Mouse (Mus musculus): ENCODE measurements around the gene Mfsd6l. TPM values are rescaled to one million over a fixed set of nuclear protein-coding genes. Genes with fewer than 3 reads are reported as not detected.

The Mfsd6l gene
- polyA plus RNA-seq, 1 experiment from 2014 or later = 5.8 TPM

DNA sequence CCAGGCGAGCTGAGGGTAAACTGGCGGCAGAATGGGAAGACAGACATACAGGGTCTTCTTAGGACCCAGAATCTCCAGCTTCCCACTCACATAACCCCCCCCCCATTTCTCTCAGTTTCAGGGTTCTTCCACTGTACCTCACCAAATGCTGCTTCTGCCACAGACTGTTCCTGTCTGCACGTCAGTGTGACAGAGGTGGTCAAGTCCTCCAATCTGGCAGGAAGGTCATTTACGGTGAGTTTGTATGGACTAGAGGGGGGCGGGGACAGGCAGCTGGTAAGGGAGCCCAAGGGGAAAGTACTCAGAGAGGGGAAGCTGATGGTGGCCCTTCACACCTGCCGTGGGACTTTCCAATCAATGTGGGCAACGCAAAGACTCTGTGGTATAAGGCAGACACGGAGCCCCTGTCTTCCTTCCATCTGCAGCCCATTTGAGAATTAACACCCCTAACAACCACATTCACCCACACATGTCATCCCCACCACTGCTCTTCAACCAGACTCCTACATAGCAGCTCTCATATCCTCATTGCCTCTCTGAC, 10.2 kb upstream of the Mfsd6l start:
- no peak overlapping the region for H3K4me2 ChIP-seq (replicated peaks; ENCODE audit: low read depth, low read length)
- TF ChIP-seq EP300 (IDR thresholded peaks at IDR 0.05) (no peak), CTCF (IDR thresholded peaks at IDR 0.05) (no peak)

GRCm38 (mm10) chr11:68547484-68547883, 8.5 kb upstream of the Mfsd6l start:
- DNase-seq (ENCODE audit: low spot score) = peak; percentile 80
- 38% methylated on average over 2 of the region's 2 CpGs for WGBS
- Histone ChIP-seq H3K27ac (ENCODE audit: low read length) (no peak overlapping the region), H3K27me3 (replicated peaks; ENCODE audit: insufficient read depth, low read length) (no peaks in the 10 kb centered on the region), H3K4me3 (ENCODE audit: low read depth, low read length) (no peak overlapping the region), H3K4me2 (replicated peaks; ENCODE audit: low read depth, low read length) (no peak overlapping the region), H3K9ac (replicated peaks; ENCODE audit: low read depth) (no peak overlapping the region), H3K36me3 (ENCODE audit: insufficient read depth, low read length) (no peaks in the 10 kb centered on the region), H3K4me1 (ENCODE audit: insufficient read depth, low read depth, low read length) (no peaks in the 10 kb centered on the region; the same call in 1 of the 2 replicates), H3K9me3 (ENCODE audit: low read length) (no peaks in the 10 kb centered on the region)
- peak; percentile 57; the same call in 1 of the 2 replicates for ATAC-seq
- TF ChIP-seq CTCF (IDR thresholded peaks at IDR 0.05) (no peak), EP300 (IDR thresholded peaks at IDR 0.05) (no peak)

More for the DNA sequence above, 10.2 kb upstream of the Mfsd6l start:
- H3K27me3 ChIP-seq (replicated peaks; ENCODE audit: insufficient read depth, low read length) = no peaks in the 10 kb centered on the region
- no peaks in the 10 kb centered on the region for H3K36me3 ChIP-seq (ENCODE audit: insufficient read depth, low read length)
- H3K4me3 ChIP-seq (ENCODE audit: low read depth, low read length) = no peak overlapping the region
- no peak overlapping the region for H3K27ac ChIP-seq (ENCODE audit: low read length)
- H3K4me1 ChIP-seq (ENCODE audit: insufficient read depth, low read depth, low read length) = no peaks in the 10 kb centered on the region; the same call in 1 of the 2 replicates
- no peak overlapping the region for H3K9ac ChIP-seq (replicated peaks; ENCODE audit: low read depth)
- WGBS = 65% methylated on average over 6 of the region's 8 CpGs
- DNase-seq (ENCODE audit: low spot score) (no peak), ATAC-seq (no peak)
- H3K9me3 ChIP-seq (ENCODE audit: low read length) = no peaks in the 10 kb centered on the region

DNA sequence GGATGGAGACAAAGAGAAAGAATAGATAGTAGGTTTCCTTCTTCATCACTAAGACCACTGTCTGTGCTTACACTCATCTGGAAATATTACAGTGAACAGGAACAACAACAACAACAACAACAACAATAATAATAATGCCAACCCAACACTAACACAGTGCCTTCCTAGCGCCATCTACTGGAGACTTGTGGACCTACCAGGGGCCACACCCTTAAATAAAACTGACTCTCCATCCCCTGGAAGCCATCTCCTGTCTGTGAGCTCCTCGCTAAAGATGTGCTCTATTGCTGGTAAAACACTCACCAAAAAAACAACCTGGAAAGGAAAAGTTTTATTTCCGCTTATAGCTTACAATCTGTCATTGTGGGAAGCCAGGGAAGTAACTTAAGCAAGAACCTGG, 6.4 kb upstream of the Mfsd6l start:
- DNase-seq (ENCODE audit: low spot score) = peak; percentile 39
- Histone ChIP-seq H3K4me2 (replicated peaks; ENCODE audit: low read depth, low read length) (no peak overlapping the region), H3K9me3 (ENCODE audit: low read length) (no peaks in the 10 kb centered on the region), H3K4me3 (ENCODE audit: low read depth, low read length) (no peak overlapping the region), H3K27ac (ENCODE audit: low read length) (no peak overlapping the region), H3K27me3 (replicated peaks; ENCODE audit: insufficient read depth, low read length) (no peaks in the 10 kb centered on the region), H3K9ac (replicated peaks; ENCODE audit: low read depth) (no peak overlapping the region), H3K4me1 (ENCODE audit: insufficient read depth, low read depth, low read length) (no peaks in the 10 kb centered on the region; the same call in 1 of the 2 replicates), H3K36me3 (ENCODE audit: insufficient read depth, low read length) (no peaks in the 10 kb centered on the region)
- WGBS = 53% methylated on average over 3 of the region's 3 CpGs
- TF ChIP-seq CTCF (IDR thresholded peaks at IDR 0.05) (peak; percentile 75), EP300 (IDR thresholded peaks at IDR 0.05) (no peak)
- ATAC-seq = no peak

GRCm38 (mm10) chr11:68550358-68550757, 5.6 kb upstream of the Mfsd6l start:
- no peaks in the 10 kb centered on the region for H3K9me3 ChIP-seq (ENCODE audit: low read length)
- peak; percentile 20 for ATAC-seq
- H3K36me3 ChIP-seq (ENCODE audit: insufficient read depth, low read length) = no peaks in the 10 kb centered on the region
- no peak for TF ChIP-seq EP300 (IDR thresholded peaks at IDR 0.05)
- no peak for TF ChIP-seq CTCF (IDR thresholded peaks at IDR 0.05)
- H3K9ac ChIP-seq (replicated peaks; ENCODE audit: low read depth) = no peak overlapping the region
- no peak overlapping the region for H3K27ac ChIP-seq (ENCODE audit: low read length)
- 49% methylated on average over 4 of the region's 4 CpGs for WGBS
- no peak overlapping the region for H3K4me3 ChIP-seq (ENCODE audit: low read depth, low read length)
- no peak overlapping the region for H3K4me2 ChIP-seq (replicated peaks; ENCODE audit: low read depth, low read length)
- no peak for DNase-seq (ENCODE audit: low spot score)
- H3K27me3 ChIP-seq (replicated peaks; ENCODE audit: insufficient read depth, low read length) = no peaks in the 10 kb centered on the region
- H3K4me1 ChIP-seq (ENCODE audit: insufficient read depth, low read depth, low read length) = no peaks in the 10 kb centered on the region; the same call in 1 of the 2 replicates

DNA sequence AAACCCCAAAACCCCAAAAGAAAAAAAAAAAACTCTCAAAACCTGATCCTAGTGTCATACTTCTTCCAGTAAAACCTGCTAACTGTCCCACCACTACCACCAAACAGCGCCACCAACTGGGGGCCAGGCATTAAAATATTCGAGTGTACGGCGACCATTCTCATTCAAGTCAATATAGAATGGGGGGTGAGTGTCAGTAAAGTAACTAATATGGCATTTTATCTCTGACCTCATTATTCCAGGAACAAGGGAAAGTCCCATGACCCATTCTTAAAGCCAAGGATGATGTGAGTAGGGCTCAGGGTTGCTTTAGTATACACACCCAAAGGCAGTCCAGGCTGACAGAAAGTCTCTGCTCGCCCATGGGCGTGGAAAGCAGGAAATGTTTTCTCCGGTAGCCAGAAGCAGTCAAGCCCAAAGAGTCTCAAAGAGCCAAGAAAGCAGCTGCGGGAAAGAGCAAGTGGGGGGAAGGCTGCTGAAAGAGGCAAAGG, 2.0 kb upstream of the Mfsd6l start:
- no peak overlapping the region for H3K4me3 ChIP-seq (ENCODE audit: low read depth, low read length)
- DNase-seq (ENCODE audit: low spot score) = peak; percentile 59
- ATAC-seq = peak; percentile 40
- no peak overlapping the region for H3K4me2 ChIP-seq (replicated peaks; ENCODE audit: low read depth, low read length)
- TF ChIP-seq CTCF (IDR thresholded peaks at IDR 0.05) (peak; percentile 73), EP300 (IDR thresholded peaks at IDR 0.05) (0 out of 2 replicates have a peak, but pooled peaks have one; percentile 25)
- no peak overlapping the region for H3K9ac ChIP-seq (replicated peaks; ENCODE audit: low read depth)
- H3K27me3 ChIP-seq (replicated peaks; ENCODE audit: insufficient read depth, low read length) = no peaks in the 10 kb centered on the region
- H3K36me3 ChIP-seq (ENCODE audit: insufficient read depth, low read length) = no peaks in the 10 kb centered on the region
- WGBS = 22% methylated on average over 8 of the region's 8 CpGs
- H3K27ac ChIP-seq (ENCODE audit: low read length) = no peak overlapping the region
- H3K4me1 ChIP-seq (ENCODE audit: insufficient read depth, low read depth, low read length) = no peaks in the 10 kb centered on the region
- no peaks in the 10 kb centered on the region for H3K9me3 ChIP-seq (ENCODE audit: low read length)

- Histone ChIP-seq H3K9me3 (ENCODE audit: low read length) (no peaks in the 10 kb centered on the region), H3K27ac (ENCODE audit: low read length) (no peak overlapping the region), H3K4me1 (ENCODE audit: insufficient read depth, low read depth, low read length) (no peaks in the 10 kb centered on the region), H3K9ac (replicated peaks; ENCODE audit: low read depth) (no peak overlapping the region), H3K27me3 (replicated peaks; ENCODE audit: insufficient read depth, low read length) (no peaks in the 10 kb centered on the region), H3K4me2 (replicated peaks; ENCODE audit: low read depth, low read length) (no peak overlapping the region), H3K4me3 (ENCODE audit: low read depth, low read length) (no peak overlapping the region), H3K36me3 (ENCODE audit: insufficient read depth, low read length) (no peaks in the 10 kb centered on the region)
- TF ChIP-seq CTCF (IDR thresholded peaks at IDR 0.05) (peak; percentile 62), EP300 (IDR thresholded peaks at IDR 0.05) (no peak)
- WGBS = 47% methylated on average over 1 of the region's 1 CpGs
- ATAC-seq (no peak), DNase-seq (ENCODE audit: low spot score) (no peak)
These were observed 3.6 kb downstream of the Mfsd6l start for GRCm38 (mm10) chr11:68559546-68559945.
